Comparison of ENCODE assay signal across 27 mouse cellular contexts in the genomic region with DNA sequence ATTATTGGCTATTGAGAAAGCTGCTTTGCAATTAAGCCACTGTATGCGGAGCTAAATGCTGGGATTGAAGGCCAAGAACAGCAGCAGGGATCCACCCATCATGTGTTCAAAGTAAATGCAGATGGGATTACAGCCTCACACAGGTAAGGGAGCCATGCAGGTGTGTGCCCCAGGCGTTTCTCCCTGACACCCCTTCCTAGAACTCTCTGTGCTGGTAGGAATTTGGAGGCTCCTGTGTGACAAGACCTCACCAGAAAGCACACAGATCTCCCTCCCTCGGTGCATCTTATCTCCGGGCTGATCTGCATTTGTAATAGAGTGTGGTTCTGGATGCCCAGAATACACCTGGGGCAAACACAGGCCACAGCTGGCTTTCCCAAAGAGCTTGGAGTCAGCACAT.
"Had no signal": no experiment of that assay in that cellular context is flagged by ENCODE, and none has a peak within 500 bp of the region (broad histone marks: within the 10 kb centered on the region; RNA-seq: fewer than 3 reads in every experiment).

No protein-coding gene starts in this region.

- DNase-seq: gastrocnemius, adult 2 months; gastrocnemius, postnatal 10 days; gastrocnemius, postnatal 25 days; heart, adult 18-20 months; heart, postnatal 14 days; heart, postnatal 36 days; kidney, adult 11 months; kidney, adult 2 months; kidney, adult 9 months; kidney, postnatal 14 days; kidney, postnatal 36 days; layer of hippocampus, adult 9-11 months; layer of hippocampus, postnatal 36 days; left cerebral cortex, postnatal 4 days; liver; liver, embryonic 13.5 days had no signal

- H3K4me2 ChIP-seq: heart, embryonic 11.5 days; heart, embryonic 13.5 days; heart, embryonic 15.5 days; hindbrain, embryonic 13.5 days; hindbrain, embryonic 15.5 days; kidney, embryonic 15.5 days; limb, embryonic 12.5 days; liver, embryonic 11.5 days; liver, embryonic 13.5 days had no signal

- H3K27me3 ChIP-seq: heart, embryonic 13.5 days; heart, embryonic 15.5 days; hindbrain, embryonic 15.5 days; kidney, embryonic 15.5 days; liver, embryonic 13.5 days had no signal

- ATAC-seq: hindbrain, postnatal 0 days; intestine, embryonic 16.5 days had no signal

- H3K27ac ChIP-seq: gastrocnemius, adult 2 months; heart, embryonic 13.5 days; heart, embryonic 15.5 days; hindbrain, embryonic 13.5 days; hindbrain, embryonic 15.5 days; hindbrain, postnatal 0 days; kidney, embryonic 15.5 days; kidney, postnatal 0 days; limb, embryonic 12.5 days; liver, embryonic 13.5 days had no signal

- H3K4me3 ChIP-seq: gastrocnemius, adult 2 months; heart, embryonic 13.5 days; heart, embryonic 15.5 days; hindbrain, embryonic 13.5 days; hindbrain, embryonic 15.5 days; kidney, embryonic 15.5 days; limb, embryonic 12.5 days; liver, embryonic 13.5 days had no signal

- H3K9ac ChIP-seq: heart, embryonic 13.5 days; heart, embryonic 15.5 days; hindbrain, embryonic 13.5 days; hindbrain, embryonic 15.5 days; kidney, embryonic 15.5 days; limb, embryonic 12.5 days; liver, embryonic 13.5 days had no signal

- H3K36me3 ChIP-seq: heart, embryonic 13.5 days; heart, embryonic 15.5 days; hindbrain, embryonic 13.5 days; hindbrain, embryonic 15.5 days; kidney, embryonic 15.5 days; limb, embryonic 12.5 days; liver, embryonic 13.5 days had no signal

- H3K4me1 ChIP-seq: heart, embryonic 13.5 days; heart, embryonic 15.5 days; hindbrain, embryonic 13.5 days; hindbrain, embryonic 15.5 days; kidney, embryonic 15.5 days; liver, embryonic 13.5 days had no signal

- H3K9me3 ChIP-seq: heart, embryonic 13.5 days; heart, embryonic 15.5 days; hindbrain, embryonic 13.5 days; hindbrain, embryonic 15.5 days; kidney, embryonic 15.5 days; limb, embryonic 12.5 days; liver, embryonic 13.5 days had no signal
